Mouse (Mus musculus): ENCODE data around the gene Slc35f1. TPM values are rescaled to one million over a fixed set of nuclear protein-coding genes. Genes with fewer than 3 reads are reported as not detected.

The Slc35f1 gene
- polyA plus RNA-seq, 1 experiment from 2014 or later, result 10.3 TPM

- H3K27me3 ChIP-seq, result no peaks in the 10 kb centered on the region
- in situ Hi-C loops (cut with MboI; ENCODE audit: low pct_unique_long_range_greater_than_20kb), result no loop called here
- CTCF ChIA-PET, result no interaction called here
- no peak for TF ChIP-seq CTCF (IDR thresholded peaks at IDR 0.05)
- DNase-seq (ENCODE audit: low read depth, low spot score), result no peak
- POLR2A ChIA-PET, result interaction anchor here (0.7 kb wide), 1 partner anchor 113 kb away, joined by 4 read pairs; no protein-coding TSS in a partner anchor
- ATAC-seq, result no peak
Observed at GRCm38 (mm10) chr10:52726674-52727073, 36.3 kb downstream of the Slc35f1 start.

DNA sequence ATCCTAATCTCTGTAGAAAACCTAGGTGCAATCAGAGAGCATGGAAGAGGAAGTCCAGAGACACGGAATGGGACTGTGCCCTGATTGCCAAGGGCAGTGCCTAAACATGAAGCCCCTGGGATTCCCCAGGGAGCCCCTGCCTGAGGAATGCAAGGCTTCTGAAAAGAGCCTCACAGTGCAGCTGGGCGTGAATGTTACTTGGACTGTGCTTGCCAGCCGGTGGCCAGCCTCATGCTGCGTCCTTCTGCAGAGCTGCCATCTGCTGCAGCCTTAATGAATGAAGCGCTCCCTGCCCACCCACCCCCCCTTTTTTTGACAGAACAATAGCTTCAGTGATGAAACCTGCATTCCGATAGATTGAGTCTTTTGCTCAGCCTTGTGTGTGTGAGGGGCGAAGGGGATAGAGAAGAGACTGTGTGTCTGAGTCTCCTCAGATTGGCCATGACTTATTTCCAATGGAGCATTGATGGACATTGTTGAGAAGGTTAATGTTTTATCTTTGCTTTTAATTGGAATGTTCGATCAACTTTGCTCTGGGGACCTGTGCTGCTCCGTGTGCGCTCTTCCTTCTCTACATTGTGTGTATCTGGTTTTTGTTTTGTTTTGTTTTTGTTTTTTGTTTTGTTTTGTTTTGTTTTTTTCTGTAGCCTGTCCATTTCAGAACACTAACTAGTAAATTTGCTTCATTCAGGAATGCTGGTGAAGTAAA, 52.5 kb downstream of the Slc35f1 start:
- TF ChIP-seq CTCF (IDR thresholded peaks at IDR 0.05), result no peak
- ChIA-PET CTCF (interaction anchor here (0.9 kb wide), 1 partner anchor 9 kb away, joined by 3 read pairs; no protein-coding TSS in a partner anchor), POLR2A (no interaction called here)
- in situ Hi-C loops (cut with MboI; ENCODE audit: low pct_unique_long_range_greater_than_20kb), result no loop called here
- DNase-seq (ENCODE audit: low read depth, low spot score), result no peak
- no peaks in the 10 kb centered on the region for H3K27me3 ChIP-seq
- peak; percentile 96 for ATAC-seq

DNA sequence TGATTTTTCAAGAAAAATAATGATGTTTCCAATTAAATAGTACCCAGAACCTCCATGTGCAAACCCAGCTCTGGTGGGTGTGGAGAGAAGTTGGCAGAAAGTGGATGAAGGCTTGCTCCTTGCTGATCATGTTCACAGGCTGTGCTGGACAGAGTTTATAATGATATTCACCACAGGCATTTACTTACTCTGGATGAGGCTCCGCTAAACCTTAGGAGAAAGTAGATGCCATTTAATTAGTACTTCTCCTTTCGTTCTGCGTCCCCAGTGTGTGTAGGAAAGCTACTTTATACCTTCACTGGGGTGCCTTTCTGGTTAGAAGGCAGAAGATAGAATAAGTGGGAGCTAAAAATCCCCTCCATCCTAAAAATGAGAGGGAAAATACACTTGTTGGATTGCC, 53.5 kb downstream of the Slc35f1 start:
- no peak for TF ChIP-seq CTCF (IDR thresholded peaks at IDR 0.05)
- DNase-seq (ENCODE audit: low read depth, low spot score) (no peak), ATAC-seq (no peak)
- H3K27me3 ChIP-seq, result no peaks in the 10 kb centered on the region
- ChIA-PET CTCF (interaction anchor here (0.9 kb wide), 1 partner anchor 8 kb away, joined by 3 read pairs; no protein-coding TSS in a partner anchor), POLR2A (no interaction called here)
- in situ Hi-C loops (cut with MboI; ENCODE audit: low pct_unique_long_range_greater_than_20kb), result no loop called here

DNA sequence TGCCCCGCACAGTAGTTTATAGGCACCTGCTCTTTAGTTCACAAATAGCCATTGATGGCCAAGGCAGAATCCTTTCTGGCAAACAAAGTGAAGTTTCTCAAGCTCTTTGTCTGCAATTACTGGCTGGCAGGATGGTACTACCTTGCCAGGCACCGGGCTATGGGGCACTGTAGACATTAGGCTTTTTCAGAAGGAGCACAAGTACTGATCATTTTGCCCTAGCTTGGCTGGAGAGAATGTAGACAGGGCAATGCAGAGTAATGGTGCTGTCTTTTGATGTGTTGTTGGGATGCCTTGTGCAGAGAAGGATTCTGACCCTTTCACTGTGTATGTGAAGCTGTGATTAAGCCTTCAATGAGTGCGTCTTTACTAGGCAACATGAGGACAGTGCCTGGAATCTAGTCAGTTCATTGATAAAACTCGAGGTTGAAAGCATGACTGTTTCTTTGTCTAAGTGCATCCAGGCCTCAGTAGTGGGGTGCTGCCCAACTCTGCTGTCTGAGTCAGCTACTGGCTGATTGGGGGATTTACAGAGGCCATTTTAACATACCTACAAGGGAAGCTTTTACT, 57.8 kb downstream of the Slc35f1 start:
- no peaks in the 10 kb centered on the region for H3K27me3 ChIP-seq
- DNase-seq (ENCODE audit: low read depth, low spot score) (no peak), ATAC-seq (no peak)
- in situ Hi-C loops (cut with MboI; ENCODE audit: low pct_unique_long_range_greater_than_20kb), result no loop called here
- CTCF ChIA-PET, result interaction anchor here (1.4 kb wide), 1 partner anchor 10 kb away, joined by 3 read pairs; no protein-coding TSS in a partner anchor
- POLR2A ChIA-PET, result no interaction called here
- TF ChIP-seq CTCF (IDR thresholded peaks at IDR 0.05), result no peak

GRCm38 (mm10) chr10:52755949-52756679, 65.8 kb downstream of the Slc35f1 start:
- in situ Hi-C loops (cut with MboI; ENCODE audit: low pct_unique_long_range_greater_than_20kb), result loop anchor here (10.0 kb wide), 2 partner anchors 329 to 559 kb away; no protein-coding TSS in a partner anchor
- H3K27me3 ChIP-seq, result no peaks in the 10 kb centered on the region
- ChIA-PET CTCF (interaction anchor here (1.2 kb wide), 1 partner anchor 550 kb away, joined by 3 read pairs; no protein-coding TSS in a partner anchor), POLR2A (no interaction called here)
- TF ChIP-seq CTCF (IDR thresholded peaks at IDR 0.05), result no peak
- no peak for DNase-seq (ENCODE audit: low read depth, low spot score)
- ATAC-seq, result no peak

GRCm38 (mm10) chr10:52757496-52758260, 67.3 kb downstream of the Slc35f1 start:
- CTCF ChIA-PET, result interaction anchor here (0.7 to 1.1 kb wide), 2 partner anchors 10 kb away, joined by 3 read pairs; no protein-coding TSS in a partner anchor
- in situ Hi-C loops (cut with MboI; ENCODE audit: low pct_unique_long_range_greater_than_20kb), result loop anchor here (10.0 kb wide), 2 partner anchors 327 to 557 kb away; no protein-coding TSS in a partner anchor

DNA sequence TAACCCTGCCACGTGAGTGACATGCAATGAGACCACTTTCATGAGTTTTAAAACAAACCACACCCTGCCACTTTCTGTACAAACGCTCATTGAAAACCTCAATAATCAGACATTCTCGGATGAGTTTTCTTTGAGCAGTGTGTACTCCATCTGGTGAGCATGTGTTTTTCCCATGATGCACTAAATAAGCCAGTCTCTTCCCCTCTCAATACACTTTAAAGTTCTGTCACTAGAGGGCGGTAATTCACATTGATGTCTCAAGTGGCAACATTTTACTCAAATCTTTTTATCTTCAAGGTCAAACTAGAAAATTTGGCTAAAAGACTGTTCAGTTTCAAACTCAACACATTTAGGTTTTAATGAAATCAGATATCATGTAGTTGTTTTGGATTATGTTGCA, 68.3 kb downstream of the Slc35f1 start:
- DNase-seq (ENCODE audit: low read depth, low spot score) (no peak), ATAC-seq (no peak)
- H3K27me3 ChIP-seq, result no peaks in the 10 kb centered on the region
- ChIA-PET POLR2A (interaction anchor here (0.7 kb wide), 1 partner anchor 64 kb away, joined by 3 read pairs; no protein-coding TSS in a partner anchor), CTCF (interaction anchor here (1.1 kb wide), 1 partner anchor 11 kb away, joined by 3 read pairs; no protein-coding TSS in a partner anchor)
- TF ChIP-seq CTCF (IDR thresholded peaks at IDR 0.05), result peak; percentile 57
- in situ Hi-C loops (cut with MboI; ENCODE audit: low pct_unique_long_range_greater_than_20kb), result loop anchor here (10.0 kb wide), 2 partner anchors 326 to 556 kb away; no protein-coding TSS in a partner anchor

More at GRCm38 (mm10) chr10:52757496-52758260, 67.3 kb downstream of the Slc35f1 start:
- DNase-seq (ENCODE audit: low read depth, low spot score) (no peak), ATAC-seq (no peak)
- no peak for TF ChIP-seq CTCF (IDR thresholded peaks at IDR 0.05)
- POLR2A ChIA-PET, result no interaction called here
- H3K27me3 ChIP-seq, result no peaks in the 10 kb centered on the region

GRCm38 (mm10) chr10:52760527-52760926, 70.2 kb downstream of the Slc35f1 start:
- no peak for TF ChIP-seq CTCF (IDR thresholded peaks at IDR 0.05)
- no peak for ATAC-seq
- H3K27me3 ChIP-seq, result no peaks in the 10 kb centered on the region
- ChIA-PET POLR2A (interaction anchor here (0.7 kb wide), 1 partner anchor 55 kb away, joined by 4 read pairs; no protein-coding TSS in a partner anchor), CTCF (interaction anchor here (1.4 kb wide), 1 partner anchor 29 kb away, joined by 5 read pairs; no protein-coding TSS in a partner anchor)
- in situ Hi-C loops (cut with MboI; ENCODE audit: low pct_unique_long_range_greater_than_20kb), result no loop called here
- no peak for DNase-seq (ENCODE audit: low read depth, low spot score)

- H3K27me3 ChIP-seq, result no peaks in the 10 kb centered on the region
- CTCF ChIA-PET, result interaction anchor here (0.6 to 1.0 kb wide), 2 partner anchors 44 to 104 kb away, joined by 3 to 4 read pairs; no protein-coding TSS in a partner anchor
- ATAC-seq, result peak; percentile 78
- peak; percentile 34 for DNase-seq (ENCODE audit: low read depth, low spot score)
- POLR2A ChIA-PET, result no interaction called here
- in situ Hi-C loops (cut with MboI; ENCODE audit: low pct_unique_long_range_greater_than_20kb), result no loop called here
- no peak for TF ChIP-seq CTCF (IDR thresholded peaks at IDR 0.05)
Observed at GRCm38 (mm10) chr10:52779926-52780485, 89.7 kb downstream of the Slc35f1 start.
